Mouse (Mus musculus) cerebellum, adult 11-12 months (tissue): ENCODE results near the gene AI481877.

Source experiments
- DNase-seq: peaks from one replicate; pipeline ENCODE4 v3.0.0; 2022

The AI481877 gene

GRCm38 (mm10) chr4:59034325-59034917 lies 104.4 kb downstream of the AI481877 start:
- peak; percentile 47 for DNase-seq

- DNase-seq: no peak
Observed at GRCm38 (mm10) chr4:59016922-59017321, 121.9 kb downstream of the AI481877 start.

- no peak for DNase-seq
Observed at GRCm38 (mm10) chr4:59015181-59015580, 123.6 kb downstream of the AI481877 start.

GRCm38 (mm10) chr4:59011446-59011845 lies 127.3 kb downstream of the AI481877 start:
- no peak for DNase-seq

GRCm38 (mm10) chr4:59009696-59010095 lies 129.1 kb downstream of the AI481877 start:
- DNase-seq: no peak

GRCm38 (mm10) chr4:59009186-59009585 lies 129.6 kb downstream of the AI481877 start:
- DNase-seq: no peak

- no peak for DNase-seq
Observed at GRCm38 (mm10) chr4:59007974-59008373, 130.8 kb downstream of the AI481877 start.

GRCm38 (mm10) chr4:59007016-59007415 lies 131.8 kb downstream of the AI481877 start:
- DNase-seq: no peak

- no peak for DNase-seq
Observed at GRCm38 (mm10) chr4:59006211-59006610, 132.6 kb downstream of the AI481877 start.

GRCm38 (mm10) chr4:59003806-59004200 lies 135.0 kb downstream of the AI481877 start:
- no peak for DNase-seq

- peak; percentile 92 for DNase-seq
Observed at GRCm38 (mm10) chr4:59002948-59003805, 135.6 kb downstream of the AI481877 start, which contains the start of gene Gm20503. Gene Gm20503 (plus strand): TSS chr4:59003210.

- DNase-seq: no peak
Observed at GRCm38 (mm10) chr4:59000614-59001013, 138.2 kb downstream of the AI481877 start.

- peak; percentile 49 for DNase-seq
Observed at GRCm38 (mm10) chr4:58999686-59000085, 139.1 kb downstream of the AI481877 start.

- no peak for DNase-seq
Observed at GRCm38 (mm10) chr4:58998688-58999087, 140.1 kb downstream of the AI481877 start.

GRCm38 (mm10) chr4:58997081-58997480 lies 141.7 kb downstream of the AI481877 start:
- DNase-seq: no peak

- DNase-seq: no peak
Observed at GRCm38 (mm10) chr4:58995251-58995693, 143.5 kb downstream of the AI481877 start.

- DNase-seq: no peak
Observed at GRCm38 (mm10) chr4:58994762-58995161, 144.0 kb downstream of the AI481877 start, which contains the start of gene Dnajc25. Gene Dnajc25 (plus strand): TSS chr4:58995062.
